8 mouse cellular contexts compared by ENCODE assay signal in the genomic region with DNA sequence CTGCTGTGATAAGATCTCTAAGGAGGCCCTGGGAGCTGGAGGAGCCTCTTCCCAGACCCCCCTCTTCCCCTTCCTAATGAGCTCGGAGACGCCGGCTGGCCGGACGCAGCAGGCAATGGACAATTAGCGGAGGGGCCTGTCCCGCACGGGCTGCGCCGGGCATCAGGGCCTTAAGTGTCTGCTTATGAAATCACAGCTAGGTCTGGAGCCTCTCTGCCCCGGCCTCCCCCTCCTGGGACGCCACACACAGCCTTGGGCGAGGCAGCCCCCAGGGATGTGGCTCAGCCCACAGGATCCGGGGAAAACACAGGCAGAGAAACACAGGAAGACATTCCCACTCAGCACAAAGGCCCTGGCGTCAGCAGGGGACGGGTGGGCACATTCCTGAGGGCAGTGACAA.
DNase-seq lines count a peak whose midpoint lies in the region; ATAC-seq and TF ChIP-seq lines count a peak whose summit lies in the region.

No protein-coding gene starts in this region.

- no peak for ATAC-seq in activated CD4-positive, CD25-positive, alpha-beta regulatory T cell, adult 4 months

- peak; percentile 21 for DNase-seq in gastrocnemius, adult 18-20 months (ENCODE audit: low spot score)
- no peak for DNase-seq in gastrocnemius, postnatal 14 days
- DNase-seq in embryo, embryonic 11 days, result peak; percentile 54
- peak; percentile 54 to 72 for DNase-seq in heart, postnatal 14 days
- peak; percentile 22 for DNase-seq in lung, adult 2 months
- DNase-seq in cerebellum, adult 8-10 months, result no peak
- no peak for DNase-seq in left cerebral cortex, adult 9 months (ENCODE audit: low spot score in 2 of 2)

- no peak for TF ChIP-seq CTCF in lung, adult 2 months (IDR thresholded peaks at IDR 0.05; ENCODE audit: insufficient read depth, low read length)

- TF ChIP-seq POLR2A in lung, adult 2 months (IDR thresholded peaks at IDR 0.05; ENCODE audit: borderline replicate concordance, extremely low read depth, low read depth, low read length), result 0 out of 2 replicates have a peak, but pooled peaks have one; percentile 12

- intact Hi-C loops in gastrocnemius, postnatal 14 days (cut with DNase I; ENCODE audit: low total_unique reads), result no loop called here
- intact Hi-C loops in heart, postnatal 14 days (cut with DNase I), result no loop called here

- H3K4me1 ChIP-seq in lung, adult 2 months (ENCODE audit: control insufficient read depth, insufficient read depth, low read length), result peaks cover 2% of the 10 kb centered on the region; the same call in 1 of the 2 replicates

- H3K4me3 ChIP-seq in lung, adult 2 months (replicated peaks; ENCODE audit: extremely low read depth, low read depth, low read length), result no peak overlapping the region

- 19% methylated on average over 16 of the region's 16 CpGs for WGBS in lung, adult 2 months

Comparison
In these comparisons a context has a peak if more than half of its experiments do, and no peak if none do; other contexts are left out.
1. DNase-seq: peak in gastrocnemius, adult 18-20 months (single experiment), embryo, embryonic 11 days (single experiment), heart, postnatal 14 days (2 of 2) and lung, adult 2 months (single experiment); none in gastrocnemius, postnatal 14 days (single experiment), cerebellum, adult 8-10 months (single experiment) and left cerebral cortex, adult 9 months (0 of 2).